Mouse (Mus musculus): Measurements from ENCODE around the gene Aldh1l2. TPM values are rescaled to one million over a fixed set of nuclear protein-coding genes. Genes with fewer than 3 reads are reported as not detected.

The Aldh1l2 gene
- 0.37 and 3.5 TPM in 2 replicates for polyA plus RNA-seq (2012; rRNA removed; ENCODE audit: low replicate concordance)

GRCm38 (mm10) chr10:83533910-83534283, at the start of gene Aldh1l2:
Gene Aldh1l2 (minus strand): TSS chr10:83534140.

GRCm38 (mm10) chr10:83543439-83544102, 9.6 kb upstream of the Aldh1l2 start, which contains the start of gene Washc4:
Gene Washc4 (plus strand): TSS chr10:83543752.

Other genes with a start within 250 kb of the Aldh1l2 start
- 3.7 and 4.1 TPM in 2 replicates for gene Slc41a2, start 196.3 kb downstream of the Aldh1l2 start, polyA plus RNA-seq (2012; rRNA removed; ENCODE audit: low replicate concordance)
- 0.26 and 0.53 TPM in 2 replicates for gene D10Wsu102e, start 173.9 kb downstream of the Aldh1l2 start, polyA plus RNA-seq (2012; rRNA removed; ENCODE audit: low replicate concordance)
- gene Washc4, start 9.6 kb upstream of the Aldh1l2 start, polyA plus RNA-seq (2012; rRNA removed; ENCODE audit: low replicate concordance) = 3.1 and 6.1 TPM in 2 replicates
- 17.0 and 32.9 TPM in 2 replicates for gene Appl2, start 114.6 kb upstream of the Aldh1l2 start, polyA plus RNA-seq (2012; rRNA removed; ENCODE audit: low replicate concordance)
- 0.77 and 2.5 TPM in 2 replicates for gene 1500009L16Rik, start 188.7 kb upstream of the Aldh1l2 start, polyA plus RNA-seq (2012; rRNA removed; ENCODE audit: low replicate concordance)

Measured in subcutaneous adipose tissue, adult 2 months (tissue).